Mouse (Mus musculus): Measurements from ENCODE around the gene Cdc20b.
"Not testable (repeated sequence)": the region's sequence is repeated elsewhere in the genome, so short reads cannot be mapped to it uniquely, and the experiment has no call there.

The Cdc20b gene

DNA sequence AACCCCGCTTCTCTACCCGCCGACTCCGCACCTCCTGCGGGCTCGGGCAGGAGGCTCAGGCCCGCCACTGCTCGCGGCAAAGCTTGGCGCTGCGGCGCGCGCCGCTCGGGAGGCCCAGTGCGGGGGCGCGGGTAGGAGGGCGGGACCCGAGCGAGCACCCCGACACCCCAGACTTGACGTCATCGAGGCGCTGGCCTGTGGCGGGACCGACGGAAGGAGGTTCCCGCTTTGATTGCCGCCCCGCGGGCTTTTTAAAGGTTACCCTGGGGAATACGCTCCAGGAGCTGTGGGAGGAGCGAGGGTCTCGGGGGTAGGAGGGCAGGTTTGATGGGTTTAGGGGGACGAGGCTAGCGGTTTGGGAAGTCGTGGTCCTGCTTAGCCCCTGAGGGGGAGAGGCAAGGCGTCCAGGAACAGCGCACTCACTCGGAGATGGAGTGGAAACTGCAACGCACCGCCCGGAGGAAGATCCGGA is at the start of gene Cdc20b:
TSS of gene Cdc20b (plus strand) at position 162 of the 472 bp plus-strand sequence.
- no peak for DNase-seq (ENCODE audit: extremely low spot score, low read depth, low spot score)

DNA sequence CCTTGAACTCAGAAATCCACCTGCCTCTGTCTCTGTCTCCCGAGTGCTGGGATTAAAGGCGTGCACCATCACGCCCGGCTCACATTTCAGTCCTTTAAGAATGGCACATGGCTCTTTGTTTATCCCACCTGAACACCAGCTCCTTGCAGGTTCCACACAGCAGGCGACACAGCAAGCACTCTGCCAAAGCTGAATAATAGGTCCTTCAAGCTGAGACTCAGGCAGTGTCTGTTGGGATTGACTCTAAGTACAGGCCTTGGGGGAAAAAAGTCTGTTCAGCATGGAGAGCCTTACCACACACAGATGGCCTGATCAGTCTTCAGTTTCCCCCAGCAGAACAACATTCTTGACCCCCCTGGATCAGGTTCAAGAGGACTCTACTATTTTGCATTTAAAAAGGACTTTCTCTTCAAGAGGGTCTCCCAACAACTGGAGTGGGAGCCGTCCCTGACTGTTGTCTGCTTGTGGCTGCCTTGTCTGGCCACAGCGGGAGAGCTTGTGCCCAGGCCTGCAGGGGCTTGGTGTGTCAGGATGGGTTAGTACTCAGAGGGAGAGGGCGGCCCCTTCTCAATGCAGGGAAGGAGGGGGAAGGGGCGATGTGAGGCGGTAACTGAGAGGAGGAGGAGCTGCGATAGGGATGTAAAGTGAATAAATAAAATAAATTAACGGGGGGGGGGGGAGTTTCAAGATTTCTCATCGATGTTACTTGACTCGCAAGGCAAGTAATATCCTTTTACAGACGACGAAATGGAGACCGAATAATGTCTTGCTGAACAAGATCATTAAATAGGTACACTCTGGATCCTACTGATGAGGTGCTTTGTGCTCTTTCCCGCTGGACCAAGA is 49.1 kb upstream of the Cdc20b start:
- no peak for DNase-seq (ENCODE audit: extremely low spot score, low read depth, low spot score)

DNA sequence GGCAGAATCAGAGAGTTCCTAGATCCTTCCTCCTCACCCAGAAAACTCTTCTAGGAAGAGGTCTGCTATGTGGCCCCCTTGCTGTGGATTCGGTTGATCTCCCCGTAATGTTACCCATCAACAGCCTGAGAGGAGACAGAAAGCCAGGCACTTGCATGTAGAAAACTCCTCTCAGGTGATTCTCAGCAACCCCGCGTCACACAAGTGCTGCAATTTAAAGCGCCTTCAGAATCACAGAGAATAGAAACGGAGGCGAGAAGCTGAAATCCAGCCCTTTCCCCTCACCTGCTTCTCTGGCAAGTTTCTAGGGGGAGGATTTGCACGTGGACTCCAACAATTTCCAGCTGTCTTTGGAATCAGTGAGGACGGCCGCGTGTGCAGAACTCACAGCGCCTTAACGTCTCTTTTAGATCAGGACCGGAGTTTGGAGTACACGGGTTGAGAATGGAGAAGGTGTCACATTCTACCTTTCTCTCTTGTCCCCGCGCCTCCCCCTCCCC is 48.4 kb upstream of the Cdc20b start:
- no peak for DNase-seq (ENCODE audit: extremely low spot score, low read depth, low spot score)

DNA sequence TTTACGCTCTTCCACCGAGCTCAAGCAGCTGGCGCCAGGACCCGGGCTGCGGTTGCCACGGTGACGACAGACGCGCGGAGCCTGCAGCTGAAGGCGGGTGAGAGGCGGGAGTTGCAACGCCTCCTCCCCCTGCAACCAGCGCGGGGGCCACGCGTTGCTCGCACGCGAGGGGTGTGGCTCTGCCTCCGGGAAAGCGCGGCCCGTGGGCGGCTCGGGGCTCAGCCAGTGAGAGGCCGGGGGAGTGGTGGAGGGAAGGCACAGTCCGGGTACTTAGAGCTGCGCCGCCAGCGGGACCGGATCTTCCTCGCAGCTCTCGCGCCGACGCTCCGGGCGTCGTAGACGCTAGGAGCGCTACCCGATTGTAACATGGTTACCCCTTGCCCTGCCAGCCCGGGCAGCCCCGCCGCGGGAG is 47.4 kb upstream of the Cdc20b start, which contains the start of gene Ccno:
TSS of gene Ccno (plus strand) at position 271 of the 412 bp plus-strand sequence.
- no peak for DNase-seq (ENCODE audit: extremely low spot score, low read depth, low spot score)

DNA sequence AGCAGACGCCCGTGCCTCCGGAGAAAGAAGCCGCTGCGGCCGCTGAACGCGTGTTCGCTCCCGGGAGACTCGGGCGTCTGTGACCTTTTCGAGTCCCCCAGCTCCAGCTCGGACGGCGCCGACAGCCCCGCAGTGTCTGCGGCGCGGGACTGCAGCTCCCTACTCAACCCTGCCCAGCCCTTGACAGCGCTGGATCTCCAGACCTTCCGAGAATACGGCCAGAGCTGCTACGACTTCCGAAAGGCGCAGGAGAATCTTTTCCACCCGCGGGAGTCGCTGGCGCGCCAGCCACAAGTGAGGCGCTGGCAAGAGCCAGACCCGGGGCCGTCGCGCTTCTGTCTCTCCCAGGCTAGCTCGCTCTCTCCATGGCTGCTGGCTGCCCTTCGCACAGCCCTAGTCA is 46.9 kb upstream of the Cdc20b start:
- no peak for DNase-seq (ENCODE audit: extremely low spot score, low read depth, low spot score)

DNA sequence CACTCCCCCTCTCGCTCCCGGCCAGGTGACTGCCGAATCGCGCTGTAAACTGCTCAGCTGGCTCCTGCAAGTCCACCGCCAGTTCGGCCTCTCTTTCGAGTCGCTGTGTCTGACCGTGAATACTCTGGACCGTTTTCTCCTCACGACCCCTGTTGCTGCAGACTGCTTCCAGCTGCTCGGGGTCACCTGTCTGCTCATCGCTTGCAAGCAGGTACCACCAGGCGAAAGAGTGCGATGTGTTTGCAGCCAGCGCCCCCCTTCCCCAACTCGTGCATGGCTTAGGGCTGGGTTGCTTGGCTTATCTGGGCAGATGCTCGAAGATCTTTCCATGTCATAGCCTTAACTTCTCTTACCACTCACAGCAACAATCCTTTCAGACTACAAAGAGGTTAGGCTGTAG is 46.0 kb upstream of the Cdc20b start:
- DNase-seq (ENCODE audit: extremely low spot score, low read depth, low spot score) = no peak

DNA sequence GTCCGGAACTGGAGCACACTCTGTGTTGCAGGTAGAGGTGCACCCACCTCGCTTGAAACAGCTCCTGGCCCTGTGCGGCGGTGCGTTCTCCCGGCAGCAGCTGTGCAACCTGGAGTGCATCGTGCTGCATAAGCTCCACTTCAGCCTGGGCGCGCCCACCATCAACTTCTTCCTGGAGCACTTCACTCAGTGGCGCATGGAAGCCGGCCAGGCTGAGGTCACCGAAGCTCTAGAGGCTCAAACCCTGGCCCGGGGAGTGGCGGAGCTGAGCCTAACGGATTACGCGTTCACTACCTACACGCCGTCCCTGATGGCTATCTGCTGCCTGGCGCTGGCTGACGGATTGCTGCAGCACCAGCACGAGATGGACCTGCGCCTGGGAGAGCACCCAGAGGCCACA is 45.4 kb upstream of the Cdc20b start:
- no peak for DNase-seq (ENCODE audit: extremely low spot score, low read depth, low spot score)

DNA sequence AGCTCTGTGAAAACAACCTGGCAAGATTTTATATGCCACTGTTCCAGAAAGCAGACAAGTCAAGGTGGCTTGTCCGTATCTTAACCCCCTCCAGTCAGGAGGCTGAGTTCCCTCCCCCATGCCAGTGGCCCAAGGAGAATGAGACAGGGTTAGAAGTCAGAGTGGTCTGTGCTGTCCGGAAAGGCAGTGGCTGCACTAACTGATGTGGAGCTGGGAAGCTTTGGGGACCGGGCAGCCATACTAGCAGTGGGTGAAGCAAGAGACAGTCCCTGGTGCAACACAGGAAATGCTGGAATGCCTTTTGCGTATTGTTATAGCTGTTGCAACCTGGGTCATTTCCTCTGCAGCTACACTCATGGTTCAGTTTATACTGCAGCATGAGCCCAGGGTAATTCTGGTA is 44.6 kb upstream of the Cdc20b start:
- DNase-seq (ENCODE audit: extremely low spot score, low read depth, low spot score) = no peak

DNA sequence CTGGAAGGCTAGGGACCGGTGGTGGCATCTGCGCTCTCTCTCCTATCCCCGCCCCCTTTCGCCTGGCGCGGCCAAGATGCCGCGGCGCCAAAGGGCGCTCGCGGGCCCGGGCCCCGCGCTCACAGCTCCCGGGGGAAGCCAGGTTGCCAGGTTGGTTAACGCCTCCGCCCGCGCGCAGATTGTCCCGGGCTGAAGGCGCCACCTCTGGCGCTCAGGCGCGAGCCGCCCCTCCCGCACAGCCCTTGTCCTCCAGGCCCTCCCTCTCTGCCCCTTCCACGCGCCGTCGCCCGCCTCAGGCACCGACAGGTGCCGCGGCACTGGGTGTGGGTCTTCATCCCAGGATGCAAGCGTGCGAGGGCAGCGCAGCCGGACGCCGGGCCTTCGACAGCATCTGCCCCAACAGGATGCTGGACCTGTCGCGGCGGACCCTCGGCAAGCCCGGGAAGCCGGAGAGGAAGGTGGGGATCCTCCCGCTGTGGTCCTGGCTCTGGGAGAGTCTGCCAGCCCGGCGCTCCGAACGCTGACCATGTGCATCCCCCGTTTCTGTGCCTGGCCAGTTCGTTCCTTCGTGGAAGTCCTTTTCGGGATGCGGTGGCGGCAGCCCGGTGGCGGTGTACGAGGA is 41.3 kb upstream of the Cdc20b start, which contains the start of gene Mcidas:
TSS of gene Mcidas (plus strand) at position 315 of the 622 bp plus-strand sequence.
- DNase-seq (ENCODE audit: extremely low spot score, low read depth, low spot score) = no peak

DNA sequence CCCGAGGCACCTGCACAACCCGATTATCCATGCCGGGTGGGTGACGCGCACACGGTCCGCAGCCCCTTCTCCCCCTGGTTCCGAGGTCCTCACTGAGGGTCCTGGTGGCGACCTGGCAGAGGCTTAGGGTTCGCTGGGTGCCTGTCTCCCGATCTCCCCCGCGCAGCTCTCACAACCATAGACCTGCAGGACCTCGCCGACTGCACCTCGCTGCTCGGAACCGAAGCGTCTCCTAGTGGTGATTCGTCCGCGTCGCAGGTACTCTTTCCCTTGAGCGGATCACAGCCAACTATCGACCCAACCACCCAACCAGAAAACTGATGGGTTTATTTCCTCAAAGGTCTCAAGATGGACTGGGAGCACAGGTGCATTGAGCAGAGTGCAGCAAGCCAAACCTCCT is 40.7 kb upstream of the Cdc20b start:
- no peak for DNase-seq (ENCODE audit: extremely low spot score, low read depth, low spot score)

DNA sequence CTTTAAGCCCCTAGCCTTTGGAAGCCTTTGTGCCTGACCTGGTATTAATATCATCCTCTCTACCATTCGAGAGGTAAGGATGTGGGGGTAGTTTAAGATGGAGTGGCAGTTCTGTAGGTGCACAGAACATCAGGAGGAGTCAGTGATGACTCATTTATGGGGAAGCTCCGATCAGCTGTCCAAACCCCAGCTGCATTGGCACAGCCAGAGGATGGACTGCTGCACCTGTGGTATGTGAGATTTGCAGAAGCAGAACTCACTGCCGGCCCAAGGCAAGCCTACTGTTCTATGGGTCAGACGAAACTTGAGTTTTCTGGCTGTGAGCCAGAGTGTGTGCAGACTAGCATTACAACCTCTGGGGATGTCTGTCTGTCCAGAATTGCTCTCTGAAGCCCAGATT is 38.5 kb upstream of the Cdc20b start:
- DNase-seq (ENCODE audit: extremely low spot score, low read depth, low spot score) = no peak

DNA sequence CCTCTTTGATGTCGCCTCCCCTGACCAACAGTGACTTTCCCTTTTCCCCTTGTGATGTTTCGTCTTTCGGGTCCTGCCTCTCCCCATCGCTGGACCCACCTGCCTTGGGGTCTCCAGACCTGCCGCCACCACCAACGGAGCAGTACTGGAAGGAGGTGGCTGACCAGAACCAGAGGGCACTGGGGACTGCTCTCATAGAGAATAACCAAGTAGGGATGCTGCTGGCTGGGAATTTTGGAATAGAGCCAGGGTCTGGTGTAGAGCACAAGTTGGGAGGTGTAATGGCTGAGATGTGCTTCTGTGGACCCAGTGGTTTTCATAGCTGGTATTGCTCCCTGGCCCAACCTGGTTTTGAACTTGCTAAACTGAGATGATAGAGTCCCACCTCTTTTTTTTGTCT is 37.5 kb upstream of the Cdc20b start:
- DNase-seq (ENCODE audit: extremely low spot score, low read depth, low spot score) = no peak

DNA sequence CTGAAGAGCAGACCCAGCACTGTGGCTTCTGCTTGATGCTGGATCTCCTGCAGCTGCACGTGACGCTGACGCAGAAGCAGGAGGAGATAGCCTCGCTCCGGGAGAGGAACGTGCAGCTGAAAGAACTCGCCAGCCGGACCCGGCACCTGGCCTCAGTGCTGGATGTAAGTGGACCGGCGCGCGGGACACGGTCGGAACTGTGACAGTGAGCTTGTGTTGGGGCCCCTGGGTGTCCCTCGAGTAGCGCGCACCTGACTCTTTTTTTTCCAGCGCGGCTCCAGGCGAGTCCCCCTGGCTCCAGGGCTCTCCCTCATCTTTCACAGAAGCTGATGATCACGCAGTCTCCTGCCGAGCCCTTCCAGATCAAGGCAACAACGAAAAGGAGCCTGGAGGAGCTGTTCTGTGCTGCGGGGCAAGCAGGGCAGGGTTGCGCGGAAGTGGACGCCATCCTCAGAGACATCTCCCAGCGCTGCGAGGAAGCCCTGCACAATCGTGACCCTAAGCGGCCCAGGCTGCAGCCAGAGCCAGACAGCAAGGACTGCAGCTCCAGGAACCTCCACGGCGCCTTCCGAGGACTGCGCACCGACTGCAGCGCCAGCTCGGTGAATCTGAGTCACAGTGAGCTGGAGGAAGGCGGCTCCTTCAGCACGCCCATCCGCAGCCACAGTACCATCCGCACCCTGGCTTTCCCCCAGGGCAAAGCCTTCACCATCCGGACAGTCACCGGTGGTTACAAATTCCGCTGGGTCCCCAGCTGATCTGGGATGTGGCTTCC is 36.3 kb upstream of the Cdc20b start:
- no peak for DNase-seq (ENCODE audit: extremely low spot score, low read depth, low spot score)

DNA sequence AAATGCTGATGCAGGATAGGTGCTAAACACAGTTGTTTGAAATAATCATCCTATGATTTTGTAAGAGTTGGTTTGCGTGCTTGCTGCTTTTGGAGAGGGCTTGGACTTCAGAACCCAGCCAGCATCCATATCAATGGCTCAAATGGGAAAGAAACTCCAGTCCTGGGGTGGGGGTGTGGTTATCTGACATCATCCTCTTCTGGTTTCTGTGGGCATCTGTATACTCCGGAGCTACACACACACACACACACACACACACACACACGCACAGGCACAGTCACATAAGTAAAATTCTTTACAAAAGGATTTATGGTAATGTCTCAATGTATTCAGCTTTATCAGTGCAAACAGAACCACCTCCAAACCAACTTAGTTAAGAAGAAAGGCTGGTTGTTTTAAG is 34.8 kb upstream of the Cdc20b start:
- no peak for DNase-seq (ENCODE audit: extremely low spot score, low read depth, low spot score)

DNA sequence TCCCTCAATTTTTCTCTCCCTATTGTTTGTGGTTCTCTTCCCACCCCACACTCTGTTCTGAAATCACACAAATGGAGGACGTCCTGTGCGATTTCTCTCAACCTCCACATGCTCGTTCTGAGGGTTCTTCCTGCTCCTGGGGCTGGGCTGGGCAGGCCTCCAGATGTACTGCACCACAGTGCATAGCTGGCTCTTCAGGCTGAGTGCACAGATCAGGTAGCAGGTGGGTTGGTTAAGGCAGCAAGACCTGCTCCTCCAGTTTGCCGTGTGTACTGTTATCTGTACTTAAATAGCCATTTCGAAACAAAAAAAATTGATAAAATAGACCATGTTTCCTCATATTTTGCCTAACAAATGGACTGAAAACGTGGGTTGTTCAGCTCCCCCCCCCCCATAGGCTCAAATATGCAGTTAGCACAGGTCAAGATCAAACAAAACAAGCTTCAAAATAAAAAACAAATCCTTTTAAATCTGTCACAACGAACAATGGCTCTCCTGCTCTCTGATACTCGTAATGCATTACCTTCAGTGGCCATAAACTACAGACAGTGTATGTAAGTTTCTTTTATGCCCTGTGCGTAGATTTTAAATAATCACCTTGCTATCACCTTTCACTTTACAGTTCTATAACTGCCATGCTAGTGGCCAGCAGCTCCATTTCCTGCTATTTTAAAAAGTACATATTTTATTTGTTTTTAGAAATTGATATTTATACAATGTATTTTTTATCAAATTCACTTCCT is 34.2 kb upstream of the Cdc20b start:
- no peak for DNase-seq (ENCODE audit: extremely low spot score, low read depth, low spot score)

DNA sequence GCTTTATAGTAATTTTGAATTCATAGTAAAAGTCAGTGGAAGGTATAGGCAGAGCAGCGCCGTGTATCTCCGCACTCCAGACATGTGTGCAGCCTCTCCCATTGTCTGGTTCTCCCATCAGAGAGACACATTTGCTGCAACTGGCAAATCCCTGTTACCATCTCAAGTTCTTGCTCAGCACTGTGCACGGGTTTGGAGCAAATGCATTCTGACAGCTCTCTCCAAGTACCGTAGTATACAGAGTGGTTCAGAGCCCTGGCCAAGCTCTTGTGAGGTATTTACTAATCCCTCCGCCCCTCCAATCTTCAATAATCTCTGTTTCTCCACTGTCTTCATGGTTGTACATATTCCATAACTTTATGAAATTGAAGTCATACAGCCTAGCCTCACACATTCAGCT is 22.2 kb upstream of the Cdc20b start:
- DNase-seq (ENCODE audit: extremely low spot score, low read depth, low spot score) = no peak

DNA sequence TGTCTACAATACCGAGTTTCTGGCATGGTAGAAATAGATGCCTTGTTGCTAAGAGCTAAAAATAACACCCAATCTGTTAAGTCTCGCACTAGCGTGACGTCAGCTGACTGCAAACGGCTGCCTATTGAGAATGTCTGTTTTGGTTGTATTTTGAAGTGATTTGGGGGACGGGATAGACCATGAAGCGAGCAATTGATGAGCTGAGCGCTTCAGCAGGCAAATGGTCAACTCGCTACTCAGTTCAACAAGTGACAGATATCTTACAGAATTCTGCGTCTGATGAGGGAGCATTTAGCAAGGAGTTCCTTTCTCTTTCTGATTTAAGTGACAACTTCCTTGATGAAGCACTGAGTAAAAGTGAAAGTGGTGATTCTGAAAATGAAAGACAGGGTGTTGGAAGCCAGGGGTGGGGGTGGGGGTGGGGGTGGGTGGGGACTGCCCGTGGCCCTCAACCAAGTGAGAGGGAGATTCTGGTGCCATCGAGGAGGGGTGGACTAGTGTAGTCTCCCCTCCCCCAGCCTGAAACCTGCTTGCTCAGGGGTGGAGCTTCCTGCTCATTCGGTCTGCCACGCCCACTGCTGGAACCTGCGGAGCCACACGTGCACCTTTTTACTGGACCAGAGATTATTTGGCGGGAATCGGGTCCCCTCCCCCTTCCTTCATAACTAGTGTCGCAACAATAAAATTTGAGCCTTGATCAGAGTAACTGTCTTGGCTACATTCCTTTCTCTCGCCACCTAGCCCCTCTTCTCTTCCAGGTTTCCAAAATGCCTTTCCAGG is 21.5 kb upstream of the Cdc20b start:
- DNase-seq (ENCODE audit: extremely low spot score, low read depth, low spot score) = not testable (repeated sequence)

DNA sequence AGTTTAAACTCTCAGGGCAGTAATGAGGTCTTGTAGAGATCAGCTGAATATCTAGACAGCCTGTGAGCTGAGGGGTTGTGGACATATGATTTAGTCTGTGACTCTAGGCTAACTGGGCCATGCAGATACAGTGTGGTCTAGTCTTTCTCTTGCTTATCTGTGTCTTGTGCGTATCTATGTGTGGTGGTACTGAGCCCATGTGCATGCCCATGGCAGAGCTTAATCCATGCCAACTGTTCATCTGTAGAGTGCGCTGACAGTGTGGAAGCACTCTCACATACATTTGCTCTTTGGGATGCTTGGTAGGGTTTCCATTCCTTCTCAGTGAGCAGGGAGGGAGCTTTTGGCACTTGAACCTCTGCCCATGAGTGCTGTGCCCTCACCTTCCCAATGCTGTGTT is 13.4 kb upstream of the Cdc20b start:
- DNase-seq (ENCODE audit: extremely low spot score, low read depth, low spot score) = no peak

DNA sequence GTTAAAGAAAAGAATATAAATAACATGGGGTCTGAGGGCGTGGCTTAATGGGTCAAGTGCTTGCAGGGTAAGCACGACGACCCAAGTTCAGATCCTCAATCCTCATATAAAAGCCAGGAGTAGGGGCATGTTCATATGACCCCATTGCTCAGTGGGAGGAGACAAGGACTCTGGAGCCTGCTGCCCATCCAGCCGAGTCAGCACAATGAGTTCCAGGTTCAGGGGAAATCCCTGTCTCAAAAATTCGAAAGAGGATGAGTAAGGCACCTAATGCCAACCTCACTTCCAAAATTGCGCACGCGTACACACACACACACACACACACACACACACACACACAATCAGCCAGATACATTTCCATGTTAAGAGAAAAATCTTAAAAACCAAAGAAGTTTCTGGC is 12.4 kb upstream of the Cdc20b start:
- DNase-seq (ENCODE audit: extremely low spot score, low read depth, low spot score) = no peak

Measured in hindlimb bud, embryonic 11.5 days (tissue).